Comparison of ENCODE assay signal across 17 mouse cellular contexts in genomic region chr2:32761361-32761760, GRCm38 (mm10). TPM values are rescaled to one million over a fixed set of nuclear protein-coding genes. Genes with fewer than 3 reads are reported as not detected.
"Had no signal": no experiment of that assay in that cellular context is flagged by ENCODE, and none has a peak within 500 bp of the region (broad histone marks: within the 10 kb centered on the region; RNA-seq: fewer than 3 reads in every experiment).

No protein-coding gene starts in this region.

- H3K4me2 ChIP-seq: limb, embryonic 15.5 days; liver, embryonic 13.5 days; neural tube, embryonic 15.5 days had no signal

- ATAC-seq: inflammation-experienced regulatory T-cells, adult 6 months had no signal

- H3K27ac ChIP-seq: kidney, postnatal 0 days; limb, embryonic 15.5 days; liver, embryonic 13.5 days; midbrain, embryonic 10.5 days; neural tube, embryonic 15.5 days had no signal

- H3K4me3 ChIP-seq: limb, embryonic 15.5 days; liver, embryonic 13.5 days; midbrain, embryonic 10.5 days; myocyte; neural tube, embryonic 15.5 days had no signal

- H3K27me3 ChIP-seq: limb, embryonic 15.5 days; liver, embryonic 13.5 days; neural tube, embryonic 15.5 days had no signal

- DNase-seq: kidney, adult 11 months; kidney, adult 9 months; kidney, postnatal 36 days; layer of hippocampus, adult 9-11 months; layer of hippocampus, postnatal 36 days; liver, embryonic 13.5 days; lung, adult 18-20 months; midbrain, embryonic 14.5 days; thymus, postnatal 36 days had no signal

- H3K9ac ChIP-seq: limb, embryonic 15.5 days; liver, embryonic 13.5 days; neural tube, embryonic 15.5 days had no signal

- H3K9me3 ChIP-seq: limb, embryonic 15.5 days; liver, embryonic 13.5 days; midbrain, embryonic 10.5 days; neural tube, embryonic 15.5 days had no signal

RNA-seq across cellular contexts. Expression of gene 6330409D20Rik, which starts 20.5 kb away (rescaled TPM):
- polyA plus RNA-seq: kidney, postnatal 0 days; limb, embryonic 15.5 days; liver, embryonic 13.5 days; myocyte; small intestine, adult 2 months had no signal

RNA-seq across cellular contexts. Expression of gene Cfap157, which starts 22.9 kb away (rescaled TPM):
- polyA plus RNA-seq: neural tube, embryonic 11.5 days had no signal
